Comparison of ENCODE assay signal across 8 mouse cellular contexts in genomic region chr8:64941495-64941894, GRCm38 (mm10). TPM values are rescaled to one million over a fixed set of nuclear protein-coding genes. Genes with fewer than 3 reads are reported as not detected.
DNase-seq lines count a peak whose midpoint lies in the region; ATAC-seq and TF ChIP-seq lines count a peak whose summit lies in the region.

No protein-coding gene starts in this region.

- no peaks in the 10 kb centered on the region for H3K9me3 ChIP-seq in embryonic facial prominence, embryonic 11.5 days (replicated peaks; ENCODE audit: control insufficient read depth, low read length)
- H3K9me3 ChIP-seq in heart, postnatal 0 days (replicated peaks; ENCODE audit: control insufficient read depth, low read length), result no peaks in the 10 kb centered on the region
- H3K9me3 ChIP-seq in liver, embryonic 13.5 days (replicated peaks), result no peaks in the 10 kb centered on the region
- no peaks in the 10 kb centered on the region for H3K9me3 ChIP-seq in neural tube, embryonic 13.5 days

- H3K27me3 ChIP-seq in embryonic facial prominence, embryonic 11.5 days (ENCODE audit: control insufficient read depth, insufficient read depth, low read length), result no peaks in the 10 kb centered on the region
- 0 out of 2 replicates have a peak, but pooled peaks cover 5% of the 10 kb centered on the region for H3K27me3 ChIP-seq in heart, postnatal 0 days (ENCODE audit: control insufficient read depth, insufficient read depth, low read length)
- H3K27me3 ChIP-seq in liver, embryonic 13.5 days, result no peaks in the 10 kb centered on the region
- peaks cover 11% of the 10 kb centered on the region; the same call in 1 of the 2 replicates for H3K27me3 ChIP-seq in neural tube, embryonic 13.5 days

- peak; percentile 97 for TF ChIP-seq CTCF in heart, postnatal 0 days (IDR thresholded peaks at IDR 0.05; ENCODE audit: low read depth)

- 16% methylated on average over 9 of the region's 9 CpGs for whole genome bisulfite sequencing in embryonic facial prominence, embryonic 11.5 days
- WGBS in heart, postnatal 0 days, result 10% methylated on average over 9 of the region's 9 CpGs
- 15% methylated on average over 9 of the region's 9 CpGs for WGBS in liver, embryonic 13.5 days (ENCODE audit: insufficient replicate concordance)
- 14% methylated on average over 9 of the region's 9 CpGs for WGBS in neural tube, embryonic 13.5 days

- H3K4me1 ChIP-seq in embryonic facial prominence, embryonic 11.5 days (ENCODE audit: control insufficient read depth, insufficient read depth, low read length), result no peaks in the 10 kb centered on the region
- H3K4me1 ChIP-seq in heart, postnatal 0 days (ENCODE audit: control insufficient read depth, insufficient read depth), result no peaks in the 10 kb centered on the region
- no peaks in the 10 kb centered on the region; the same call in 1 of the 2 replicates for H3K4me1 ChIP-seq in liver, embryonic 13.5 days (replicated peaks)
- H3K4me1 ChIP-seq in neural tube, embryonic 13.5 days (replicated peaks), result peaks cover 11% of the 10 kb centered on the region

- ATAC-seq in embryonic facial prominence, embryonic 11.5 days (replicated peaks; ENCODE audit: insufficient number of reproducible peaks, low FRiP score, low TSS enrichment, low read depth), result 0 out of 2 replicates have a peak, but pooled peaks have one; percentile 26
- ATAC-seq in heart, postnatal 0 days (ENCODE audit: insufficient read depth, low read depth), result peak; percentile 51
- 0 out of 2 replicates have a peak, but pooled peaks have one; percentile 26 for ATAC-seq in liver, embryonic 13.5 days (ENCODE audit: low read depth)
- peak; percentile 63 for ATAC-seq in neural tube, embryonic 13.5 days (ENCODE audit: low read depth)

- H3K27ac ChIP-seq in embryonic facial prominence, embryonic 11.5 days (replicated peaks; ENCODE audit: low read depth, low read length), result no peak overlapping the region
- H3K27ac ChIP-seq in heart, postnatal 0 days (ENCODE audit: low read depth), result no peak overlapping the region
- H3K27ac ChIP-seq in liver, embryonic 13.5 days, result no peak overlapping the region
- no peak overlapping the region for H3K27ac ChIP-seq in neural tube, embryonic 13.5 days (replicated peaks)

- H3K9ac ChIP-seq in embryonic facial prominence, embryonic 11.5 days (replicated peaks; ENCODE audit: low read length), result no peak overlapping the region
- H3K9ac ChIP-seq in heart, postnatal 0 days (replicated peaks; ENCODE audit: low read depth, low read length), result no peak overlapping the region
- no peak overlapping the region for H3K9ac ChIP-seq in liver, embryonic 13.5 days
- no peak overlapping the region for H3K9ac ChIP-seq in neural tube, embryonic 13.5 days

- no peak overlapping the region for H3K4me2 ChIP-seq in embryonic facial prominence, embryonic 11.5 days (ENCODE audit: low read depth, low read length)
- no peak overlapping the region for H3K4me2 ChIP-seq in heart, postnatal 0 days (ENCODE audit: low read depth, low read length)
- H3K4me2 ChIP-seq in liver, embryonic 13.5 days, result no peak overlapping the region
- 0 out of 2 replicates have a peak overlapping the region, but pooled peaks have one; percentile 9 for H3K4me2 ChIP-seq in neural tube, embryonic 13.5 days

- DNase-seq in 416B (ENCODE audit: low read depth), result peak; percentile 79
- peak; percentile 90 for DNase-seq in adrenal gland, postnatal 10 days
- DNase-seq in embryonic facial prominence, embryonic 11.5 days (ENCODE audit: low spot score), result peak; percentile 86
- peak; percentile 49 for DNase-seq in heart, postnatal 0 days (ENCODE audit: low spot score)
- peak; percentile 71 to 88 for DNase-seq in kidney, postnatal 25 days
- peak; percentile 26 for DNase-seq in liver, embryonic 13.5 days
- peak; percentile 60 for DNase-seq in telencephalon, adult 2 months (ENCODE audit: low read depth, low spot score)

- H3K36me3 ChIP-seq in embryonic facial prominence, embryonic 11.5 days (replicated peaks; ENCODE audit: control insufficient read depth, insufficient read depth, low read depth, low read length), result no peaks in the 10 kb centered on the region
- H3K36me3 ChIP-seq in heart, postnatal 0 days (replicated peaks; ENCODE audit: control insufficient read depth, insufficient read depth, low read length), result no peaks in the 10 kb centered on the region
- no peaks in the 10 kb centered on the region for H3K36me3 ChIP-seq in liver, embryonic 13.5 days
- no peaks in the 10 kb centered on the region for H3K36me3 ChIP-seq in neural tube, embryonic 13.5 days

- TF ChIP-seq EP300 in heart, postnatal 0 days (IDR thresholded peaks at IDR 0.05; ENCODE audit: low read depth), result no peak

- no peak overlapping the region for H3K4me3 ChIP-seq in embryonic facial prominence, embryonic 11.5 days (ENCODE audit: low read depth, low read length)
- no peak overlapping the region for H3K4me3 ChIP-seq in heart, postnatal 0 days (ENCODE audit: low read depth, low read length)
- H3K4me3 ChIP-seq in liver, embryonic 13.5 days (replicated peaks), result no peak overlapping the region
- H3K4me3 ChIP-seq in neural tube, embryonic 13.5 days, result no peak overlapping the region

RNA-seq across cellular contexts. Expression of gene Tmem192, which starts 5.5 kb away (rescaled TPM):
- total RNA-seq in adrenal gland, postnatal 10 days (2021), result 10 to 100 TPM; 33.5 TPM
- polyA plus RNA-seq in embryonic facial prominence, embryonic 11.5 days (2014; fragmentation: Nextera tagmentation; extraction: Ambion mirVana), result 17.6 and 21.4 TPM in 2 replicates
- 14.3 and 97.7 TPM in 2 replicates for total RNA-seq in heart, postnatal 0 days (2014; rRNA removed; ENCODE audit: low replicate concordance)
- 37.2 TPM in 2 replicates for polyA plus RNA-seq in heart, postnatal 0 days (2015; fragmentation: Nextera tagmentation; extraction: Ambion mirVana)
- polyA plus RNA-seq in liver, embryonic 13.5 days (2015; fragmentation: Nextera tagmentation; extraction: Ambion mirVana), result 16.7 and 17.6 TPM in 2 replicates
- polyA plus RNA-seq in neural tube, embryonic 13.5 days (2015; fragmentation: Nextera tagmentation; extraction: Ambion mirVana), result 28.8 and 29.0 TPM in 2 replicates

RNA-seq across cellular contexts. Expression of gene Trim75, which starts 46.1 kb away (rescaled TPM):
- total RNA-seq in adrenal gland, postnatal 10 days (2021), result not detected
- polyA plus RNA-seq in embryonic facial prominence, embryonic 11.5 days (2014; fragmentation: Nextera tagmentation; extraction: Ambion mirVana), result not detected in 2 replicates
- total RNA-seq in heart, postnatal 0 days (2014; rRNA removed; ENCODE audit: low replicate concordance), result not detected in 2 replicates
- polyA plus RNA-seq in heart, postnatal 0 days (2015; fragmentation: Nextera tagmentation; extraction: Ambion mirVana), result not detected in 2 replicates
- polyA plus RNA-seq in liver, embryonic 13.5 days (2015; fragmentation: Nextera tagmentation; extraction: Ambion mirVana), result not detected in 2 replicates
- 0.11 TPM in 1 of 2 replicates, not detected in the other for polyA plus RNA-seq in neural tube, embryonic 13.5 days (2015; fragmentation: Nextera tagmentation; extraction: Ambion mirVana)

Comparison
In these comparisons a context has a peak if more than half of its experiments do, and no peak if none do; other contexts are left out.
1. DNase-seq: peak in every context shown above with its lines; median percentile 90 in adrenal gland, postnatal 10 days; 86 in embryonic facial prominence, embryonic 11.5 days; 80 in kidney, postnatal 25 days; 79 in 416B; 60 in telencephalon, adult 2 months; 49 in heart, postnatal 0 days; 26 in liver, embryonic 13.5 days.